In the genomic region with DNA sequence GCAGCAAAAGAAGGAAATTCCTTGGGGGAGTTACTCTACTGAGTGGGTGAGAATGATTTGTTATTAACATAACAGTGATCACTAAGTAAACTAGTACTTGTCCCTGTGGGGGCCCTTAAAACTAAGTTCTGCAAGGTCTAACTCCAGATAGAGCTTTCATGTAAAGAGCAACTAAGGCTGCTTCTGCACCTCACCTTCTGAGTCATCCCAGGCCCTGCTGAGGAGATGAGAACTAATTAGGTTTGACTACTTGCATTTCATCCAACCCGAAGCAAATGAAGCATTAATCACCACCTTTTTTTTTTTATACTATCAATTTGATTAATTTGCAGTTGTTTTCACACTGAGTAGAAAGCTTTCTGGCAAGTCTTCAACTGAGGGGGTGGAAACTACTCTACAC, we compare ENCODE assay signal across 22 mouse cellular contexts.
"Had no signal": no experiment of that assay in that cellular context is flagged by ENCODE, and none has a peak within 500 bp of the region (broad histone marks: within the 10 kb centered on the region; RNA-seq: fewer than 3 reads in every experiment).

No protein-coding gene starts in this region.

- H3K27me3 ChIP-seq: limb, embryonic 12.5 days; limb, embryonic 15.5 days; midbrain, embryonic 12.5 days; midbrain, embryonic 15.5 days; neural tube, embryonic 13.5 days had no signal

- H3K9me3 ChIP-seq: limb, embryonic 12.5 days; limb, embryonic 15.5 days; midbrain, embryonic 12.5 days; midbrain, embryonic 15.5 days; neural tube, embryonic 13.5 days had no signal

- ATAC-seq: intestine, embryonic 16.5 days; liver, postnatal 0 days; lung, postnatal 0 days; midbrain, embryonic 15.5 days had no signal

- H3K27ac ChIP-seq: limb, embryonic 12.5 days; limb, embryonic 15.5 days; liver, embryonic 14.5 days; macrophage; midbrain, embryonic 12.5 days; midbrain, embryonic 15.5 days; neural tube, embryonic 13.5 days; stomach, postnatal 0 days had no signal

- DNase-seq: kidney, adult 18-20 months; kidney, postnatal 10 days; kidney, postnatal 36 days; left cerebral cortex, postnatal 4 days; liver, postnatal 0 days; lung, embryonic 14.5 days; retina, postnatal 1 day; right cerebral cortex, postnatal 14 days; right cerebral cortex, postnatal 4 days; thymus, postnatal 25 days had no signal

- H3K4me1 ChIP-seq: limb, embryonic 12.5 days; limb, embryonic 15.5 days; midbrain, embryonic 12.5 days; midbrain, embryonic 15.5 days; neural tube, embryonic 13.5 days had no signal

- H3K4me2 ChIP-seq: limb, embryonic 12.5 days; limb, embryonic 15.5 days; liver, embryonic 11.5 days; lung, embryonic 14.5 days; midbrain, embryonic 12.5 days; midbrain, embryonic 15.5 days; neural tube, embryonic 13.5 days had no signal

- H3K9ac ChIP-seq: limb, embryonic 12.5 days; limb, embryonic 15.5 days; liver, embryonic 14.5 days; liver, postnatal 0 days; lung, embryonic 14.5 days; midbrain, embryonic 12.5 days; midbrain, embryonic 15.5 days; neural tube, embryonic 13.5 days had no signal

- H3K36me3 ChIP-seq: limb, embryonic 12.5 days; limb, embryonic 15.5 days; midbrain, embryonic 12.5 days; midbrain, embryonic 15.5 days; neural tube, embryonic 13.5 days had no signal

- H3K4me3 ChIP-seq: limb, embryonic 12.5 days; limb, embryonic 15.5 days; midbrain, embryonic 12.5 days; midbrain, embryonic 15.5 days; myocyte; neural tube, embryonic 13.5 days had no signal
